Mouse (Mus musculus): ENCODE results near the gene Glcci1. TPM values are rescaled to one million over a fixed set of nuclear protein-coding genes. Genes with fewer than 3 reads are reported as not detected.

The Glcci1 gene
- 10 to 100 TPM; 67.8 to 73.6 TPM for total RNA-seq (2021)
- long read RNA-seq, experiment 1, full-length matches to known transcripts: 1 of 7 reads
- long read RNA-seq, experiment 1, partial matches to known transcripts: 0 of 7 reads
- long read RNA-seq, experiment 1, other reads (novel, unspliced or antisense): 6 of 7 reads
- long read RNA-seq, experiment 2, full-length matches to known transcripts: 2 of 13 reads
- long read RNA-seq, experiment 2, partial matches to known transcripts: 6 of 13 reads
- long read RNA-seq, experiment 2, other reads (novel, unspliced or antisense): 5 of 13 reads

GRCm38 (mm10) chr6:8509551-8509950 is at the start of gene Glcci1:
Gene Glcci1, plus strand, starts transcription at chr6:8509600.
- DNase-seq (ENCODE audit: low spot score in 2 of 2): peak in 1 of 2 experiments; percentile 74
- intact Hi-C loops (cut with DNase I): loop anchor here (5.0 kb wide), 1 partner anchor 232 kb away; no protein-coding TSS in a partner anchor

DNA sequence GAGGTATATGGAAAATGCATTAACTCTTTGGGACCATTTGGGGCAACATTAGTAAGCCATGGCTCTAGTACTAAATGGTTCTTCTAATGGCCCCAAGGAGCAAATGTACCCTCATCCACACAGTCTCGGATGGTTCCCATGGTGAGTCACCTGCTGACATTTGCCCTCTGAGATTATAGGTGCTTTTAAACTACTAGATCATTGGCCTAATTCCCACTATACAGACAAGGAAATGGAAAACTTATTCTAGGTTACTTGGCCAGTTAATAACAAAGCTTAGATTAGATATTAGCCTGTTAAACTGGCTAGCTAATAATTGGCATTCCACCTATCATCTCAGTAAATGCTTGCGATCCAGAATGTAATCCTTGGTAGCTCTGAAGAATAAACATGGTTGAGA is 47.0 kb upstream of the Glcci1 start:
- intact Hi-C loops (cut with DNase I): no loop called here
- no peak for DNase-seq (ENCODE audit: low spot score in 2 of 2)

GRCm38 (mm10) chr6:8465388-8465787 is 44.0 kb upstream of the Glcci1 start:
- intact Hi-C loops (cut with DNase I): no loop called here
- no peak for DNase-seq (ENCODE audit: low spot score in 2 of 2)

DNA sequence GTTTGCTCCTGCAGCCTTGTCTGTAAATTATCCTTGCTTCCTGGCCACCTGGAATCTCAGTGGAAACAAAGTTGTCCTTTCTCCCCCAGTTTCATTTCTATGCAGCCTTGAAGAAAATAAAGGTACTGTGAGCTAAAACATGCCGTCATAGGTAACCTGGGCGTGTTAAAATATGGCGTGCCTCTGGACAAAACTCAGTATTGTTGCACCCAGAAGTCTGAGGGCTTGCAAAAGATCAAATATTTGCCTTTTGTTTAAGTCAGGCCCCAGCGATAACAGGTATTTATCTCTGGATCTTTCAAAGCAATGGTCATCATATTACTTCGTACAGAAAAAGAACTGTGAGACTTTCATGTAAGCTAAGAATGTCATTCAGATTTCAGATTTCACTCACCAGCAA is 43.4 kb upstream of the Glcci1 start:
- DNase-seq (ENCODE audit: low spot score in 2 of 2): no peak
- intact Hi-C loops (cut with DNase I): no loop called here

GRCm38 (mm10) chr6:8467667-8468337 is 41.6 kb upstream of the Glcci1 start:
- intact Hi-C loops (cut with DNase I): no loop called here
- no peak for DNase-seq (ENCODE audit: low spot score in 2 of 2)

GRCm38 (mm10) chr6:8469918-8470317 is 39.5 kb upstream of the Glcci1 start:
- no peak for DNase-seq (ENCODE audit: low spot score in 2 of 2)
- intact Hi-C loops (cut with DNase I): no loop called here

- no peak for DNase-seq (ENCODE audit: low spot score in 2 of 2)
- intact Hi-C loops (cut with DNase I): no loop called here
Measured at GRCm38 (mm10) chr6:8472125-8472524, 37.3 kb upstream of the Glcci1 start.

GRCm38 (mm10) chr6:8472915-8473314 is 36.5 kb upstream of the Glcci1 start:
- intact Hi-C loops (cut with DNase I): no loop called here
- DNase-seq (ENCODE audit: low spot score in 2 of 2): no peak

GRCm38 (mm10) chr6:8473498-8473897 is 35.9 kb upstream of the Glcci1 start:
- peak; percentile 10 to 33 for DNase-seq (ENCODE audit: low spot score in 2 of 2)
- intact Hi-C loops (cut with DNase I): no loop called here

DNA sequence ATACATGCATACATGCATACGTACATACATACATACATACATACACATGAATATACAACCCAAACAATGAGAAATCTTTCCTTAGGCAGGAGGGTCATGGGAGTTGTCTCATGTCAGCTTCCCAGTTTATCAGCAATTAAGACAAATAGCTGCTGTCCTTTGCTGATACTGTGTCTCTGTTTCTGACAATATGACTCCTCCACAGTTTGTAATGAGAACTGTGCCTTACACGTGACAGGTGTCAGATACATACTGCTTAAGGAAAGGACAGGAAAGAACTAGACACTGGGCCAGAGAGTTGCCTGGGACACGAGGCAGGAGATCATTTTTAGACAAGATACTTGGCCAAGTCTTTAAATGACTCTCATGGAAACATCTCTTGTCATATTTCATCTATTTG is 35.1 kb upstream of the Glcci1 start:
- intact Hi-C loops (cut with DNase I): no loop called here
- no peak for DNase-seq (ENCODE audit: low spot score in 2 of 2)

- DNase-seq (ENCODE audit: low spot score in 2 of 2): no peak
- intact Hi-C loops (cut with DNase I): no loop called here
Measured at GRCm38 (mm10) chr6:8474820-8475219, 34.6 kb upstream of the Glcci1 start.

DNA sequence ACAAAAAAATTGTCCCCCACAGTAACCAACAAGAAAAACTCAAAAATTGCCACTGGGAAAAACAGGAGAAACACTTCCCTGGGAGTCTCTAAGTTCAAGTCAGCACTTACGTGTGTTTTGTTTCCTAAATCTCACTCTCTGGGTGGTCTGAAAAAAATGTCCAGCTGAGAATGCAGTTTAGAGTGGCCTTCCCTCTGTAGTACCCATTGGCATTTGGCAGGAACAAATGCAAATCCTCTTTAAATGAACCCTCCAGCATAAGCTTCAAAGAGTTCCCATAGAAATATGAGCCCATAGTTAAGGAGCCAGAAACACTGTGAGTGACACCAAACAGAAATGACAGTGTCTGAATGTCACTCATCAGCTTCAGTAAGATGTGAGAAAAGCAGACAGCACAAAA is 30.2 kb upstream of the Glcci1 start:
- no peak for DNase-seq (ENCODE audit: low spot score in 2 of 2)
- intact Hi-C loops (cut with DNase I): no loop called here

DNA sequence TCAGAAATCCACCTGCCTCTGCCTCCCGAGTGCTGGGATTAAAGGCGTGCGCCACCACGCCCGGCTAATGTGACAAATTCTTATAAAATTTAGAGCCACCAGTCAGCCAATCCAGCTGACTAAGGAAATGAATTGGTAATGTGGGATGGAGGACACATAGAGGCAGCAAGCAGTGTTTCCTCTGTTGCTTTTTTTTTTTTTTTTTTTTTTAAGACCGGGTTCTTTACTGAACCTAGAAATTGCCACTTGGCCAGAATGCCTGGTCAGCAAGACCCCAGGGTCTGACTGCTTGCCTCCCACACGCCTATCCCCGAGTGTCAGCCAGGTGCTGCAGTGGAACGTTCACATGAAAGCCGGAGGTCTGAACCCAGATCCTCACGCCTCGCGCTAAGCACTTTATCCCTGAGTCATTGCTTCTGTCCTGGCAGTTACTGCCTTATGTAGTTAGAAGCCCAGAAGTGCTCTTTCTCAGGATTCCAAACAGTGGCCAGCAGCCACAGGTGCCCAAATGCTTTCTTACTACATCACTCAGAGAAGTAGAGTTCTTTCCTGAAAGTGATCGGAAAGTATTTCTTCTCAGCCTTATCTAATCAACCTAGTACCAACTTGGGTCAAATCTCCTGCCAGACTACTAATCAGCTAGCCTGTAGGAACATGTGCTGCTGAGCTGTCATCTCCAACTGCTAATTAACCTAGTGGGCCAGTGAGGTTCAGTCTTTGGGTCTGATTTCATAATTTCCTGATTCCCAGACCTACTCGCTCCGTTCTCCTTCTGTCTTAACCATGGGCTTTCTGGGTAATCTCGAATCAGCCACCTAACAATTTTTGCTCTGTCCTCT is 24.7 kb upstream of the Glcci1 start:
- intact Hi-C loops (cut with DNase I): no loop called here
- no peak for DNase-seq (ENCODE audit: low spot score in 2 of 2)

DNA sequence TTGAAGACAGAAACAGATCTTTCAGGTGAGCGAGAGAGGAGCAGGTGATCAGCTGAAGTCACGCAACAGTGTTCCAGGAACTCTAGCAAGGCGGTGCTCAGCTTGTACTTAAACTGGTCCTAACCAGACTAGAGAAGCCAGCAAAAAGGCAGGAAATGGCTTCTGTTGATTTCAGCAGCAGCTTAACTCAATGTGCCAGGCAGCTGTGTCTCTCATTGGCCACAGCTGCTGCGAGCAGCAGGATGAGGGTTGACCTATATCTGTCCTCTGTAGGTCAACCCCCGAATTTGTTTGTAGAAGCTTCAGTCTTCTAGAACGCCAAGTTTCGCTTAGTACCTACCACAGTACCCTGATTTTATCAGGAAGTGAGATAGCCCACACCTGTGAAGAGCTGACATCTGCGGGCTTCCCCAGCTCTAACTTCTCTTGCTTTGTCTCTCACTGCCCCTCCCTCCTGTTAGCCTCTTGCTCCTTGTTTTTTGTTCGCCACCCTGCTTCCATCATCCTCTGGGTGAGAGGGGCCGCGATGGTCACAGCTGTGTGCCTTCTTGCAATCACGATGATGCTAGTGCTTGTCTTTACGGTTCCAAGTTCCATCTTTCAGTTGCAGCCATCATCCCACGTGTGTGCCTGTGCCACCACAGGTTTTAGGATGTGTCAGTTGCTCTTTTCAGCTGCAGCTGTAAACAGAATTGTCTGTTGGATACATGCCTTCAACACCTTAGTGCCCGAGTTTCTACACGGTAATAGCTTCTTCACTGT is 23.8 kb upstream of the Glcci1 start:
- intact Hi-C loops (cut with DNase I): no loop called here
- DNase-seq (ENCODE audit: low spot score in 2 of 2): no peak

- no peak for DNase-seq (ENCODE audit: low spot score in 2 of 2)
- intact Hi-C loops (cut with DNase I): no loop called here
Measured at GRCm38 (mm10) chr6:8486391-8487043, 22.9 kb upstream of the Glcci1 start.

DNA sequence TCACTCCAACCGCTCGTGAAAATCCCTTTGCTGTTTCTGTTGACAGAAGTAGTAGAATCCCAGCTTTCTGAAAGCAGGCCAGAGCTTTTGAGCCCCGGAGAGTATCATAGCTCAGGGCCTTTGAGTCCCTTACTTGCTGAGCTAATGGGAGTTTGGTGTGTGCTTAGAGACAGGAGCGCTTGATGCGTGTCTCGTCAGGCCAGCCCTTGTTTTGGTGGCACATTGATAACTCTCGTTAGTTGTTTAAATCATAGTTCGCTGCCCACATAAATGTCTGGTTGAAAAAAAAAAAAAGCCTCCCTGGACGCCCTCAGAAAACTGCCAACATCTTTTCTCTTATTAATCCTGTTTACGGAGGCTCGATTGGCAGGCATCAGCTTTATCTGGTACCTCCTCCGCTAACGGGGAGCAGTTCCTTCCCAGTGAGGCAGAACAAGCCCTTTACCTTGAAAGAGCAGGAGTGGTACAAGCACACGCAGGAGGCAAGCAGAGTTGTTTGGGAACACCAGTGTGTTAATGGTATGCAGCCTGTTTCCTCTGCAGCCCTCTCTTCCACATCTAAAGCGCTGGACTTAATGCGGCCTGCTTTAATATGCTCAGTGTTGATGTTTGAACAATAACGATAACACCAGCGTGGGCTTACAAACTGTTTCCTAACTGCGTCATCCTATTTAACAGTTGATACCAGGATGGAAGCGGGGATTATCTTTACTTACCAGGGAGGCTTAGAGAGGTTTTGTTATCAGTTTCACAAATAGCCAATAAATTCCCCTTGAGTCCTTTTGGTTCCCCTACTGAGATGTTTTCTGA is 22.2 kb upstream of the Glcci1 start:
- intact Hi-C loops (cut with DNase I): no loop called here
- no peak for DNase-seq (ENCODE audit: low spot score in 2 of 2)

GRCm38 (mm10) chr6:8488249-8488648 is 21.2 kb upstream of the Glcci1 start:
- intact Hi-C loops (cut with DNase I): no loop called here
- DNase-seq (ENCODE audit: low spot score in 2 of 2): no peak

- intact Hi-C loops (cut with DNase I): no loop called here
- DNase-seq (ENCODE audit: low spot score in 2 of 2): no peak
Measured at GRCm38 (mm10) chr6:8489266-8489665, 20.1 kb upstream of the Glcci1 start.
